Mouse (Mus musculus): ENCODE data around the gene Zfp874a. TPM values are rescaled to one million over a fixed set of nuclear protein-coding genes. Genes with fewer than 3 reads are reported as not detected.

The Zfp874a gene
- total and polyA plus RNA-seq, 3 experiments: 4.1 to 6.1 TPM; not detected in 1

GRCm38 (mm10) chr13:67495631-67496030 lies 44.2 kb upstream of the Zfp874a start:
- Histone ChIP-seq H3K9ac (ENCODE audit: control insufficient read depth, low read depth, low read length, poor library complexity, severe bottlenecking) (no peak overlapping the region), H3K4me1 (ENCODE audit: control insufficient read depth in 1 of 2, insufficient read depth in 2 of 2, low read length in 2 of 2) (peaks cover 0 to 8% of the 10 kb centered on the region in 2 experiments; a peak in 2 of 4 replicates), H3K79me2 (ENCODE audit: control insufficient read depth, insufficient read depth, low read length, poor library complexity) (peaks cover 4% of the 10 kb centered on the region), H3K27ac (ENCODE audit: control insufficient read depth, low read depth, low read length) (no peak overlapping the region), H3K27me3 (ENCODE audit: control insufficient read depth in 1 of 2, insufficient read depth in 2 of 2, low read length in 2 of 2) (no peaks in the 10 kb centered on the region), H3K4me3 (ENCODE audit: control insufficient read depth in 1 of 2, insufficient read depth in 1 of 2, low read depth in 2 of 2, low read length in 2 of 2) (no peak overlapping the region), H3K36me3 (ENCODE audit: control insufficient read depth in 1 of 2, insufficient read depth in 2 of 2, low read length in 2 of 2) (peaks cover 0 to 18% of the 10 kb centered on the region in 2 experiments; a peak in 3 of 4 replicates), H3K9me3 (replicated peaks; ENCODE audit: insufficient read depth, low read length) (no peaks in the 10 kb centered on the region)
- TF ChIP-seq CHD2 (IDR thresholded peaks at IDR 0.05; ENCODE audit: low read length) (no peak), POLR2AphosphoS2 (IDR thresholded peaks at IDR 0.05; ENCODE audit: low read length) (no peak), NELFE (IDR thresholded peaks at IDR 0.05; ENCODE audit: low read depth, low read length) (no peak), ELF1 (IDR thresholded peaks at IDR 0.05; ENCODE audit: low read depth, low read length) (no peak), USF1 (IDR thresholded peaks at IDR 0.05; ENCODE audit: low read depth, low read length) (no peak), ZKSCAN1 (IDR thresholded peaks at IDR 0.05; ENCODE audit: low read depth, low read length) (no peak), BHLHE40 (IDR thresholded peaks at IDR 0.05; ENCODE audit: borderline replicate concordance, low read depth, low read length) (no peak), TBP (IDR thresholded peaks at IDR 0.05; ENCODE audit: low read depth, low read length) (no peak), EP300 (IDR thresholded peaks at IDR 0.05; ENCODE audit: low read depth in 1 of 2, low read length in 2 of 2) (no peak), CTCF (IDR thresholded peaks at IDR 0.05 in 2 of 3, conservative IDR thresholded peaks at IDR 0.05 in 1 of 3; ENCODE audit: control insufficient read depth in 1 of 3, insufficient read depth in 1 of 3, low read depth in 2 of 3, low read length in 3 of 3, poor library complexity in 1 of 3, severe bottlenecking in 1 of 3) (no peak), MEF2A (IDR thresholded peaks at IDR 0.05; ENCODE audit: extremely low read depth, insufficient replicate concordance, low read depth, low read length, poor library complexity, severe bottlenecking) (no peak)
- DNase-seq (ENCODE audit: low read depth, low spot score): no peak

- H3K79me2 ChIP-seq (ENCODE audit: control insufficient read depth, insufficient read depth, low read length, poor library complexity): no peaks in the 10 kb centered on the region; the same call in 1 of the 2 replicates
These were observed 33.0 kb upstream of the Zfp874a start for GRCm38 (mm10) chr13:67484424-67484811.

More at GRCm38 (mm10) chr13:67484424-67484811, 33.0 kb upstream of the Zfp874a start:
- no peaks in the 10 kb centered on the region for H3K27me3 ChIP-seq (ENCODE audit: control insufficient read depth in 1 of 2, insufficient read depth in 2 of 2, low read length in 2 of 2)
- peak overlapping the region; percentile 30 for H3K27ac ChIP-seq (ENCODE audit: control insufficient read depth, low read depth, low read length)
- TF ChIP-seq MYC (IDR thresholded peaks at IDR 0.05; ENCODE audit: low read depth, low read length): no peak
- TF ChIP-seq USF2 (IDR thresholded peaks at IDR 0.05; ENCODE audit: borderline replicate concordance in 1 of 2, insufficient read depth in 1 of 2, low read depth in 1 of 2, low read length in 2 of 2): no peak
- 0 out of 2 replicates have a peak, but pooled peaks have one; percentile 0 for TF ChIP-seq USF1 (IDR thresholded peaks at IDR 0.05; ENCODE audit: low read depth, low read length)
- 0 out of 2 replicates have a peak, but pooled peaks have one; percentile 3 for TF ChIP-seq POLR2AphosphoS2 (IDR thresholded peaks at IDR 0.05; ENCODE audit: low read length)
- H3K9ac ChIP-seq (ENCODE audit: control insufficient read depth, low read depth, low read length, poor library complexity, severe bottlenecking): peak overlapping the region; percentile 62
- no peak for DNase-seq (ENCODE audit: low read depth, low spot score)
- no peaks in the 10 kb centered on the region for H3K9me3 ChIP-seq (replicated peaks; ENCODE audit: insufficient read depth, low read length)
- H3K4me3 ChIP-seq (ENCODE audit: control insufficient read depth in 1 of 2, insufficient read depth in 1 of 2, low read depth in 2 of 2, low read length in 2 of 2): peak overlapping the region; percentile 62 to 76
- peaks cover 0 to 3% of the 10 kb centered on the region in 2 experiments; a peak in 1 of 4 replicates for H3K36me3 ChIP-seq (ENCODE audit: control insufficient read depth in 1 of 2, insufficient read depth in 2 of 2, low read length in 2 of 2)
- H3K4me1 ChIP-seq (ENCODE audit: control insufficient read depth in 1 of 2, insufficient read depth in 2 of 2, low read length in 2 of 2): no peaks in the 10 kb centered on the region; a peak in 1 of 4 replicates
